Mouse (Mus musculus): ENCODE results near the gene Kitl. TPM values are rescaled to one million over a fixed set of nuclear protein-coding genes. Genes with fewer than 3 reads are reported as not detected.

Gene Kitl
- polyA plus RNA-seq, 1 experiment from 2014 or later, result 15.8 TPM

GRCm38 (mm10) chr10:100065529-100066301 lies 50.3 kb downstream of the Kitl start:
- peaks cover 13% of the 10 kb centered on the region for H3K4me1 ChIP-seq
- no peak overlapping the region for H3K9ac ChIP-seq
- no peak overlapping the region for H3K4me2 ChIP-seq
- 24% methylated on average over 12 of the region's 12 CpGs for WGBS
- no peak overlapping the region for H3K4me3 ChIP-seq (replicated peaks)
- no peaks in the 10 kb centered on the region for H3K36me3 ChIP-seq (replicated peaks)
- no peak overlapping the region for H3K27ac ChIP-seq
- H3K27me3 ChIP-seq, result no peaks in the 10 kb centered on the region
- H3K9me3 ChIP-seq, result no peaks in the 10 kb centered on the region
- ATAC-seq (ENCODE audit: low FRiP score), result no peak

DNA sequence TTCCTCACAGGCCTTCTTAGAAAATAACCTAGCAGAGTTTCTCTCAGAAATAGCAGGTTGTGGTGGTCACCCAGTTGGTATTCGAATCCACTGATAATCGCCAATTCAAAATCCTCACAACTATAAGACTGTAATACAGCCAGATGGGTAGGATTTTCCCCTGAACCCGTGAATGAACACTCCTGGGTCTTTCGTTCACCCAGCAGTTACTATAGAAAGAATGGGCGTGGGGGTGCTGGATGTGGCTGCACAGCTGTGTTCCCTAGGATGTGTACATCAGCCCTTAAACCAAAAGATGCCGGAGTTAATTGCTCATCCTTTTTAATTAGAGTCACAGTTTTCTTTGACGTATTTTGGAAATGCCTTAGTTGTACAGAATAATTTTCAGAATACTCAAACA lies 50.9 kb downstream of the Kitl start:
- Histone ChIP-seq H3K27ac (no peak overlapping the region), H3K4me1 (peaks cover 13% of the 10 kb centered on the region), H3K4me2 (no peak overlapping the region), H3K9ac (no peak overlapping the region), H3K27me3 (no peaks in the 10 kb centered on the region), H3K4me3 (replicated peaks) (no peak overlapping the region), H3K9me3 (no peaks in the 10 kb centered on the region), H3K36me3 (replicated peaks) (no peaks in the 10 kb centered on the region)
- no peak for ATAC-seq (ENCODE audit: low FRiP score)
- WGBS, result 15% methylated on average over 7 of the region's 7 CpGs

DNA sequence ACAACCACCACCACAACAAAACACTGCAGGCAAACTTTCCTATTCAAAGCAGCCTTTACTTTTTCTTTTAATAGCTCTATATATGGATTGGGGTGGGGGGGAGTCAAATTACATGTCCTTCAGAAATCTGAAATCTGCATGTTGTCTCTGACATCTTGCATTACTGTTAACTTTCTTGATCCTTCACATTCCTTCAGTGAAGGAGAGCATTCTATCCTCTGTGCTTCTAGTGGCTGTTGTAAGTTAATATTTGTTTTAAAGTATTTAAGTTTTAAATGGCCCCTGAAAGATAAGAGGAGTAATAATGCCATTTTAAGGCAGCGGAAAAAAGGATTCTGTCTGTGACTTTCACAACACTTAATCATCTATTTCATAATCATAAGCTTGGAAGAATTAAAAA lies 57.2 kb downstream of the Kitl start:
- H3K27ac ChIP-seq, result no peak overlapping the region
- no peaks in the 10 kb centered on the region for H3K4me1 ChIP-seq
- H3K27me3 ChIP-seq, result no peaks in the 10 kb centered on the region
- no peaks in the 10 kb centered on the region for H3K36me3 ChIP-seq (replicated peaks)
- 89% methylated on average over 1 of the region's 1 CpGs for WGBS
- no peak overlapping the region for H3K9ac ChIP-seq
- H3K9me3 ChIP-seq, result no peaks in the 10 kb centered on the region
- no peak overlapping the region for H3K4me3 ChIP-seq (replicated peaks)
- no peak overlapping the region for H3K4me2 ChIP-seq
- ATAC-seq (ENCODE audit: low FRiP score), result no peak

DNA sequence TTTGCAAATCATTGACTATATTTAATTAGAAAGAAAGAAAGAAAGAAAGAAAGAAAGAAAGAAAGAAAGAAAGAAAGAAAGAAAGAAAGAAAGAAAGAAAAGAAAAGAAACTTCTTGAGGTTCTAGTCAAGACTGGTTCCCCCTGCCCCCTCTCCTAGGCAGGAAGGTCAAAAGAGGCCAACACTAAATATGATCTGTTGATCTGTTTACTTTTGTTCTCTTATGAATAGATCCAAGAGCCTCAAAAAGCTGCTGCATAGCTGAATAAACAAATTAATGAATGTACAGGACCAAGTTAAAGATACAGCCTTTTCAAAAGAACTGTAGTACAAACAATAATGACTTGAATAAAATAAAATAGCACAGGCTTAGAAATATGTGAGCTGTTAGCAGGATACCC lies 57.7 kb downstream of the Kitl start:
- H3K36me3 ChIP-seq (replicated peaks), result no peaks in the 10 kb centered on the region
- no peak overlapping the region for H3K9ac ChIP-seq
- H3K4me2 ChIP-seq, result no peak overlapping the region
- H3K4me3 ChIP-seq (replicated peaks), result no peak overlapping the region
- H3K27ac ChIP-seq, result no peak overlapping the region
- H3K9me3 ChIP-seq, result no peaks in the 10 kb centered on the region
- H3K4me1 ChIP-seq, result no peaks in the 10 kb centered on the region
- no peak for ATAC-seq (ENCODE audit: low FRiP score)
- H3K27me3 ChIP-seq, result no peaks in the 10 kb centered on the region

DNA sequence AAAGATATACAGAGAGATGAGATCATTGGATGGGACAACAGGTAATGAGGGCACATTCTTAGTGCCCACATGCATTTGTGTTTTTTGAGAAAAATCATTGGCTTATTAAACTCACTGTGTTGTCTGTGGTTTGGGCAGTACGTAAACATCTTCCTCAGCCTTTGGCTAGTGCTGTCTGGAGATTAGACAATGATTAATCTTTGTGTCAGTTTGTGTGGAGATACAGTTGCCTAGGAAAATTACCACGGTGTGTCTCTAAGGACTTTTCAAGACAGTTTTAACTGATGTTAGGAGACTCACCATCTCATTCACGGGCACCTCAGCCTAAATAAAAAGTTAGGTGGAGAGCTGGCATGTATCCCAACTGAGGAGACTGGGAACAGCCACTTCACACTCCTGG lies 85.7 kb downstream of the Kitl start:
- ATAC-seq (ENCODE audit: low FRiP score), result no peak
- no peaks in the 10 kb centered on the region for H3K9me3 ChIP-seq
- WGBS, result 81% methylated on average over 3 of the region's 3 CpGs
- H3K4me1 ChIP-seq, result no peaks in the 10 kb centered on the region
- no peak overlapping the region for H3K27ac ChIP-seq
- no peak overlapping the region for H3K4me2 ChIP-seq
- no peak overlapping the region for H3K4me3 ChIP-seq (replicated peaks)
- H3K36me3 ChIP-seq (replicated peaks), result no peaks in the 10 kb centered on the region
- no peaks in the 10 kb centered on the region for H3K27me3 ChIP-seq
- no peak overlapping the region for H3K9ac ChIP-seq

DNA sequence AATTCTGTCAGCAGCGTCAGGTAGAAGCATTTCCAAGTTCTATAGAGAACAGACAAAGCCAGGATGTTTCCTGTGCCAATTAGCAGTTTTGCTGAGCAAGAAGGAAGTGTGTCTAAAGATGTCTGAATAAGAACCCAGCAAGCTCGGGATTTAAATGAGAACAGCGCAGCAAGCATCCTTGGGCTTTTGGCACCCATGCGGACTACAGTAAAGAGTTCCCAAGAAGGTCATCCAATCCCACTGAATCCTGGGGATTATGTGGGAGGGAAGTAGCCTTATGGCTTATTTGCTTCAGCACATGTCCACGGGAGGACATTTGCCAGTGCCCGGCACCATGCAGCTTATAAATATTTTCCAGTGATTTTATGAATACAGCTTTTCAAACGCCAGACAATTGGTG lies 95.8 kb downstream of the Kitl start:
- H3K4me1 ChIP-seq, result peaks cover 11% of the 10 kb centered on the region
- no peak overlapping the region for H3K4me3 ChIP-seq (replicated peaks)
- 10% methylated on average over 7 of the region's 7 CpGs for WGBS
- H3K36me3 ChIP-seq (replicated peaks), result no peaks in the 10 kb centered on the region
- no peak overlapping the region for H3K9ac ChIP-seq
- no peaks in the 10 kb centered on the region for H3K9me3 ChIP-seq
- no peaks in the 10 kb centered on the region for H3K27me3 ChIP-seq
- no peak overlapping the region for H3K27ac ChIP-seq
- ATAC-seq (ENCODE audit: low FRiP score), result peak; percentile 73; the same call in 1 of the 2 replicates
- no peak overlapping the region for H3K4me2 ChIP-seq

DNA sequence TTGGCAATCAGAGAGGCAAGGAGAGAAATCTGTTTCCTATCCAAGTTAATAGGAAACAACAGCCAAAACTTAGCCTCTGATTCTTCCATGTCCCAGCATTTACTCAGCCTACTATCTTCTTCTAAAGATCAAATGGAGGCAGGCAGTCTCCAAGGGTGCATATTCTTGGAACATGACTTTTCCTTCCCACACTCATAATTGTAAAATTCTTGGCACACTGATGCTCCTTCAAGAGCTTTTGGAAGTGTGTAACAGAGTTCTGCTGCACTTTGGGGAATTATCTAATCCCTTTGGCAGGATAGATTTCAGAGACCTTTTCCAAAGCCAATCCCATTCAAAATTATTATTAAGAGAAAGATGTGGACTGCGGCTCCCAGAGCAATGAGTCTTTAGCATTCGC lies 100.1 kb downstream of the Kitl start:
- Histone ChIP-seq H3K4me3 (replicated peaks) (no peak overlapping the region), H3K4me2 (no peak overlapping the region), H3K27me3 (no peaks in the 10 kb centered on the region), H3K27ac (no peak overlapping the region), H3K9me3 (no peaks in the 10 kb centered on the region), H3K36me3 (replicated peaks) (no peaks in the 10 kb centered on the region), H3K4me1 (peaks cover 10% of the 10 kb centered on the region), H3K9ac (no peak overlapping the region)
- 94% methylated on average over 2 of the region's 2 CpGs for WGBS
- no peak for ATAC-seq (ENCODE audit: low FRiP score)

GRCm38 (mm10) chr10:100124452-100124851 lies 109.0 kb downstream of the Kitl start:
- no peaks in the 10 kb centered on the region for H3K27me3 ChIP-seq
- no peak overlapping the region for H3K4me3 ChIP-seq (replicated peaks)
- H3K36me3 ChIP-seq (replicated peaks), result no peaks in the 10 kb centered on the region
- no peak overlapping the region for H3K27ac ChIP-seq
- H3K9ac ChIP-seq, result no peak overlapping the region
- H3K9me3 ChIP-seq, result no peaks in the 10 kb centered on the region
- no peak overlapping the region for H3K4me2 ChIP-seq
- no peak for ATAC-seq (ENCODE audit: low FRiP score)
- 95% methylated on average over 5 of the region's 5 CpGs for WGBS
- H3K4me1 ChIP-seq, result peaks cover 14% of the 10 kb centered on the region

DNA sequence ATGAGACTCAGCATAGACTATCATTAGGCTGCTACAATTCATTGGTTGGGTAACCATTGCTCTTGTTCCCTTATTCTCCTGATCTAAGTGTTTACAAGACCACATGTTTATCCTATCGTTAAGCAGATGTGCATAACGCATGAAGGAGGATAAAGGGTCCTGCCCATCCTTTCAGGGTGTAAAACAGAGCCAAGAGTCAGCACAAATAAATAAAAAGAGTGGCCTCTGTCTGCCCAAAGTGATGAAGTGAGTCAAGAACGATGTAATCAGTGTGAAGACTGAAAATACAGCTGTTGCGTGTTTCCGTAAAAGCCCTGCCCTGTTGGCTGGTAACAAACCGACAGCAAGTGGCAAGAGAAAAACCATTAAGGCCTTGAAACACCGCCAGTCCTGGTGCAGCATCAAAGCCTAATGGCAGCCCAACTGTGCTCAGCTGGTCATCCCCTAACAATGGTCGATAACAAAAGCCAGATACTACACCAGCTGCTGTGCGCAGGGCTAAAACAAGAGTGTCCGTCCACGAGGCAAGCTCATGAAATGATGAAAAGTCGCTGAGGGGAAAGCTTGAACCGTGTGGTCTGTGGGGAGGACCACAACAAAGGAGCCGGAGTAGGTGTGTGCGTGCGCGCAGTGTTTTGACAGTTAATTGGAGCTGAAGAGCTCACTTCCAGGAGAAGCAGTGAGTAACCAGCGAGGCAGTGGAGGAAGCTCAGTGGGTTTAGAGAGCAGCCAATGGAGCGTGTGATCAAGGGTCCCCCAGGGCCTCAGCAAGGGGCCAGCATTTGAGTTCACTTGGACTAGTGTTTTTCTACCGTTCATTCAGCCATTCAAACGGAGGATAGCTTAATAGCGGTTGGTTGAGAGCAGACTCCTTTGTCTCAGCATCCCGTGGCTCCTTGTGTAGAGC lies 112.7 kb downstream of the Kitl start:
- Histone ChIP-seq H3K9ac (0 out of 2 replicates have a peak overlapping the region, but pooled peaks have one; percentile 29), H3K4me3 (replicated peaks) (peak overlapping the region; percentile 17; the same call in 1 of the 2 replicates)

DNA sequence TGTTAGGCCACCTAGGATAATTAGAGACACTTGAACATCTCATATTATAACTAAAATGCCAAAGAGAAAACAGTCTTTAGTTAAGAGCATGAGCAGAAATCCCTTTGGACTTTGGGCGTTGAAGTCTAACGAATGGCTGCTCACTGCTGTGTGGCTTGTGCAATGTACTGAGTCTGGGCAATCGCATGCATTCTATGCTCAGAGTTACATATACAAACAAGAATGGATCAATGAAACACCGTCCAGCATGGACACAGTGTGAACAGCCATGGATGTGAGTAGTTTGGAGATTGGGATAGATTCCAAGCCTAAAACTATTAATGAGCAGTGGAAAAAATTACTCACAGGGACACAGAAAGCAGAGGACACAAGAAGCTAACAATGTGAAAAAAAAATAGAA lies 116.2 kb downstream of the Kitl start:
- H3K9me3 ChIP-seq, result no peaks in the 10 kb centered on the region
- H3K4me2 ChIP-seq, result no peak overlapping the region
- no peak overlapping the region for H3K4me3 ChIP-seq (replicated peaks)
- no peak overlapping the region for H3K9ac ChIP-seq
- H3K27me3 ChIP-seq, result no peaks in the 10 kb centered on the region
- no peak for ATAC-seq (ENCODE audit: low FRiP score)
- WGBS, result 76% methylated on average over 4 of the region's 4 CpGs
- no peaks in the 10 kb centered on the region for H3K36me3 ChIP-seq (replicated peaks)
- peaks cover 14% of the 10 kb centered on the region for H3K4me1 ChIP-seq
- no peak overlapping the region for H3K27ac ChIP-seq

More for the DNA sequence above, 112.7 kb downstream of the Kitl start:
- ATAC-seq (ENCODE audit: low FRiP score), result peak; percentile 94
- Histone ChIP-seq H3K9me3 (no peaks in the 10 kb centered on the region), H3K36me3 (replicated peaks) (no peaks in the 10 kb centered on the region), H3K27me3 (no peaks in the 10 kb centered on the region), H3K4me1 (peaks cover 14% of the 10 kb centered on the region), H3K4me2 (peak overlapping the region; percentile 47), H3K27ac (peak overlapping the region; percentile 82)
- 17% methylated on average over 23 of the region's 23 CpGs for WGBS

DNA sequence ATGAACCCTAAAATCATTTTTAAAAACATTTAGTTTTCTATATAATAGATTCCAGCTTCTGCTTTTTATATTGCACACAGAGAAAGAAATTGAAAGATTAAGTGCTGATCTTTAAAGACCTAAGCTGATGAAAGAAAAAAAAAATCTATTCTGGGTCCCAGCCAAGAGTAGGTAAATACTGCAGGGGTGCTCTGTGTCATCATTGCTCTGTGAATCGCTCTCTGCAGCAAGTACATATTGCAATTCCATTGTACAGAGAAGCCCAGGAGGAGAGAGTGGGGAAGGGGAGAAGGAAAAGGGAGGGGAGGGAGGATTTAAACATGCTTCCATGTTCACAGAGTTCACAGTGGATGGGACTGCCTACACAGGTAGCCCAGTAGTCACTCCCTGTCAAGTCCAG lies 116.9 kb downstream of the Kitl start:
- 65% methylated on average over 1 of the region's 1 CpGs for WGBS
- no peak overlapping the region for H3K4me3 ChIP-seq (replicated peaks)
- no peaks in the 10 kb centered on the region for H3K36me3 ChIP-seq (replicated peaks)
- no peak overlapping the region for H3K9ac ChIP-seq
- no peak overlapping the region for H3K4me2 ChIP-seq
- peaks cover 14% of the 10 kb centered on the region for H3K4me1 ChIP-seq
- H3K27ac ChIP-seq, result no peak overlapping the region
- H3K9me3 ChIP-seq, result no peaks in the 10 kb centered on the region
- no peak for ATAC-seq (ENCODE audit: low FRiP score)
- H3K27me3 ChIP-seq, result no peaks in the 10 kb centered on the region

DNA sequence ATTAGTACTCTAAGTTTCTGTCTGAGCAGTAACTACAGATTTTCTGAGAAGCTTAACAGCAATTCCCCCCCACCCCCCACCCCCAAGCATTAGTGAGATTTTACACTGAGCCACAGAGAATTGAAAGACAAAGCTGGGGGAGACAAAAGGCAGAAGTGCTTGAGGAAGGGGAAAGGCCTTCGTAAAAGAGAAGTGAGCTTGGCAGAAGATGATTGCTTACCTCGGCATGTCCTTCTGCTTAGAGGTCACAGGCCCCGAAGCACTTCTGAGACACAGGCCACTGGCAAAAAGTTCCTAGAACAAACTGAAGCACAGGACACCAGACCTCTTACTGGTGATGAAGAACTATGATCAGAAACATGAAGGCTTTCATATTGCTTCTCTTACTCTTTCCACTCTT lies 123.1 kb downstream of the Kitl start:
- WGBS, result 81% methylated on average over 3 of the region's 3 CpGs
- Histone ChIP-seq H3K27me3 (no peaks in the 10 kb centered on the region), H3K36me3 (replicated peaks) (no peaks in the 10 kb centered on the region), H3K4me1 (no peaks in the 10 kb centered on the region), H3K9ac (no peak overlapping the region), H3K27ac (no peak overlapping the region), H3K4me2 (no peak overlapping the region), H3K9me3 (no peaks in the 10 kb centered on the region), H3K4me3 (replicated peaks) (no peak overlapping the region)
- ATAC-seq (ENCODE audit: low FRiP score), result no peak

Measured in forebrain, embryonic 12.5 days (tissue).